Mouse (Mus musculus) heart, embryonic 11.5 days (tissue): ENCODE measurements at regions not wholly inside any gene's neighbourhood (a gene's known extent, or its start where the extent isn't known, plus 50 kb on each side); places are given as distances from the start of the nearest gene placed in this dataset.

Experiments
- ATAC-seq: fragments of 200-750 bp; cut with Nextera tagmentation; replicated peaks from 2 replicates; pipeline ENCODE4 v1.8.0; 2017; ENCODE audit warnings: moderate library complexity; ENCODE audit not compliant: insufficient number of reproducible peaks, low FRiP score, low TSS enrichment
- H3K27ac ChIP-seq: fragments of 300-500 bp; sonication (generic); 2 replicates; pipeline ENCODE4 v1.5.1; 2014; ENCODE audit warnings: mild to moderate bottlenecking, low read depth, low read length
- H3K27me3 ChIP-seq: fragments of 300-500 bp; sonication (generic); 2 replicates; pipeline ENCODE4 v1.6.1; 2014; ENCODE audit warnings: mild to moderate bottlenecking, low read length, mixed read lengths; ENCODE audit not compliant: control insufficient read depth, insufficient read depth
- H3K36me3 ChIP-seq: fragments of 300-500 bp; sonication (generic); 2 replicates; pipeline ENCODE4 v1.6.1; 2014; ENCODE audit warnings: mild to moderate bottlenecking, low read length, moderate library complexity, mixed read lengths; ENCODE audit not compliant: control insufficient read depth, insufficient read depth
- H3K4me1 ChIP-seq: fragments of 300-500 bp; sonication (generic); 2 replicates; pipeline ENCODE4 v1.6.1; 2014; ENCODE audit warnings: low read length; ENCODE audit not compliant: control insufficient read depth, insufficient read depth
- H3K4me2 ChIP-seq: fragments of 300-500 bp; sonication (generic); 2 replicates; pipeline ENCODE4 v1.6.1; 2014; ENCODE audit warnings: mild to moderate bottlenecking, moderate library complexity
- H3K4me3 ChIP-seq: fragments of 300-500 bp; sonication (generic); 2 replicates; pipeline ENCODE4 v1.5.1; 2014; ENCODE audit warnings: low read depth, low read length
- H3K9ac ChIP-seq: fragments of 300-500 bp; sonication (generic); 2 replicates; pipeline ENCODE4 v1.6.1; 2014; ENCODE audit warnings: mild to moderate bottlenecking, low read depth, low read length, moderate library complexity
- H3K9me3 ChIP-seq: fragments of 300-500 bp; sonication (generic); replicated peaks from 2 replicates; pipeline ENCODE4 v1.6.1; 2016; ENCODE audit warnings: low read length; ENCODE audit not compliant: control insufficient read depth
- WGBS: fragments of 180-500 bp; shearing (Covaris S2); extraction: QIAGEN DNeasy Blood & Tissue Kit; methylation state at CpG from one replicate; pipeline ENCODE4 v1.1.7; 2014; ENCODE audit not compliant: insufficient replicate concordance; 5-methylcytosine and 5-hydroxymethylcytosine counted together

DNA sequence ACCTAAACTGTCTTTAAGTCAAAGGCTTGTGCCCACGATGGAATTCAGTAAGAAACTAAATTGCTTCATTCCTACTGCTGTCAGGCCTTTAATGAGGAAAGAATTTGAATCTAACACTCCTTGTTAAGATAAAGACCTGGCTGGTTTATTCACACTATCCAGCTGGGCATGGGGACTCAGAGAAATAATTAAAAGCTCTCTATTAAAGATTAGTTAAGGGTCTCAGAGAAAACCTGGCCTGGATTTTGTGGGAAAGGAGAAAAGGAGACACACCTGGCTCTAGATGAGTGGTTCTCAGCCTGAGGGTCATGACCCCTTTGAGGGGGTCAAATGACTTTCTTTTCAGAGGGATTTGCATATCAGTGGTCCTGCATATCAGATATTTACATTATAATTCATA lies 178.7 kb downstream of the Plpp3 start:
- Histone ChIP-seq H3K9me3 (no peaks in the 10 kb centered on the region), H3K36me3 (no peaks in the 10 kb centered on the region), H3K27ac (no peak overlapping the region), H3K4me3 (no peak overlapping the region), H3K27me3 (no peaks in the 10 kb centered on the region), H3K4me2 (no peak overlapping the region), H3K9ac (no peak overlapping the region), H3K4me1 (peaks cover 3% of the 10 kb centered on the region; the same call in 1 of the 2 replicates)
- 49% methylated on average over 1 of the region's 1 CpGs for WGBS
- ATAC-seq = no peak

DNA sequence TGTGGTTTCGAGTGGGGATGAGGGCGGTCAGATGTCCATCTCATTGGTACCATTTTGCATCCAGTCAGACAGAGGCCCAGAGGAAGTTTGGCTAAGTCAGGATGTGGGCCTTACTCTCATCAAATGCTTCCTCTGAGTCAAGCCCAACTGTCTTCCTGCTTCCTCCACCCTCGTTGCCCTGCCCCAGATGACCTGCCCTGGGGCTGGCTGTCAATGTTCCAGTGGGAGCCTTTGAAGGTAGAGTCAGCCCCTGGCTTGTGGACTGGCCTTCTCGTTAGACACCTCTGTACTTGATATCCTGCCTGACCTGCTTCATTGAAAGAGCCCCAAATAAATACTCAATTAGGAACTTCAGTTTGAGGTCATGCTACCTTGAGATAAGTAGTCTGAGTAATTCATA lies 179.4 kb downstream of the Plpp3 start:
- WGBS = 67% methylated on average over 4 of the region's 4 CpGs
- Histone ChIP-seq H3K9ac (no peak overlapping the region), H3K4me3 (no peak overlapping the region), H3K4me1 (peaks cover 3% of the 10 kb centered on the region; the same call in 1 of the 2 replicates), H3K36me3 (no peaks in the 10 kb centered on the region), H3K27me3 (no peaks in the 10 kb centered on the region), H3K4me2 (no peak overlapping the region), H3K9me3 (no peaks in the 10 kb centered on the region), H3K27ac (no peak overlapping the region)
- no peak for ATAC-seq

DNA sequence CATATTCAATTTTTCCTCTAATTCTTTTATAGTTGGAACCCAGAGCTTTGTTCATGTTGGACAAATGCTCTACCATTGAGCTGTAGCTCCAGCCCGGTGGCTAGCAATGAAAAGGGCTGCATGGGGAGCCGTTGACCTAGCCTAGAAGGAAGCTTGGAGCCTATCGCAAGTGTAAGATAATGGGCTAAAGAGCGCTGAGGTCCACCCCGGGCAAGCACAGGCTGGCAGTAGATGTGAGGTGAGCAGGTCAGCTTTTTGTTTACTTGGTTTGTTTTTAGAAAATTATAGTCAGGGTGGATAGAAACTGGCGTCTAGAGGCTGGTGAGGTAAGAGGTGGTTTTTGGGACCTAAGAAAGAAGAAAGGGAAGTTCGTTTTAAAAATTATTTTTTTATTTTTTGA lies 181.0 kb downstream of the Plpp3 start:
- Histone ChIP-seq H3K4me3 (no peak overlapping the region), H3K9me3 (no peaks in the 10 kb centered on the region), H3K4me2 (no peak overlapping the region), H3K27me3 (no peaks in the 10 kb centered on the region), H3K27ac (no peak overlapping the region), H3K9ac (no peak overlapping the region), H3K36me3 (no peaks in the 10 kb centered on the region), H3K4me1 (peaks cover 3% of the 10 kb centered on the region; the same call in 1 of the 2 replicates)
- ATAC-seq = no peak
- WGBS = 59% methylated on average over 7 of the region's 7 CpGs

DNA sequence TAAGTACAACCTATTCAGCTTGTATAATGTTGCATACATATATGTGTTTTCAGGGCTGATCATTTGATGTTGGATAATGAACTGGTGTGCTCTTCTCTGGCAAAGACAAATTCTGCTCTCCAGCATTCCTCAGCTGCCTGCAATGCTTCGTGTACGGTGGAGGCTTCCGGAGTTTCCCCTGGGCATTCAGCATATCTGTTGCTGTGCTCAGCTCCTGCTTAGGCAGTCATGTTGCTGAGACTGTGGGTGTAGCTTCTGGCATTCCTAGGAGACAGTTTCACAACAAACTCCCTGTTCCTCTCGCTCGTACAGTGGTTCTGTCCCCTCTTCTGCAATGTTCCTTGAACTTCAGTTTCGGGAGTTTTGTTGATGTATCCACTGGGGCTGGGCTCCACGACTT lies 181.7 kb downstream of the Plpp3 start:
- Histone ChIP-seq H3K4me1 (peaks cover 3% of the 10 kb centered on the region; the same call in 1 of the 2 replicates), H3K4me2 (no peak overlapping the region), H3K36me3 (no peaks in the 10 kb centered on the region), H3K4me3 (no peak overlapping the region), H3K9me3 (no peaks in the 10 kb centered on the region), H3K27ac (no peak overlapping the region), H3K9ac (no peak overlapping the region), H3K27me3 (no peaks in the 10 kb centered on the region)
- 45% methylated on average over 7 of the region's 7 CpGs for WGBS
- no peak for ATAC-seq

DNA sequence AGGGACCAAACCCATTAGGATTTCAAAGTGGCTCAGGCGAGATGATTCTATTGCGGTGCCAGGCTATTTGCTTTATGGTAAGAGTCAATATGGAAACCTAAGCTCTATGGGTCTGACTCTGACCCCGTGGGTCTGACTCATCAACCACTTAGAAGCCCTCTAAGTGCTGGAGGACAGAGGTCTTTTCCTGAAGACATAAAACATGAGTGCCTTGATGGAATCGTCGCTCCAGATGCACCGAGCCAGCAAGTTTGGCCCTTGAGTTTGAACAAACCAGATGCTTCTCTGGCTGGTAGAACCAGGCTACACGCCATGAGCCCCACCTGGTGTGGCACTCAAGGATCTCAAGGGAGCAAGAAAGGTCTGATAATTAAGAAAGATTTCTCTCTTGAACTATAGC lies 184.1 kb downstream of the Plpp3 start:
- Histone ChIP-seq H3K27ac (no peak overlapping the region), H3K4me2 (no peak overlapping the region), H3K27me3 (no peaks in the 10 kb centered on the region), H3K4me1 (peaks cover 3% of the 10 kb centered on the region; the same call in 1 of the 2 replicates), H3K4me3 (no peak overlapping the region), H3K9me3 (no peaks in the 10 kb centered on the region), H3K36me3 (no peaks in the 10 kb centered on the region), H3K9ac (no peak overlapping the region)
- ATAC-seq = no peak
- WGBS = 79% methylated on average over 7 of the region's 7 CpGs

DNA sequence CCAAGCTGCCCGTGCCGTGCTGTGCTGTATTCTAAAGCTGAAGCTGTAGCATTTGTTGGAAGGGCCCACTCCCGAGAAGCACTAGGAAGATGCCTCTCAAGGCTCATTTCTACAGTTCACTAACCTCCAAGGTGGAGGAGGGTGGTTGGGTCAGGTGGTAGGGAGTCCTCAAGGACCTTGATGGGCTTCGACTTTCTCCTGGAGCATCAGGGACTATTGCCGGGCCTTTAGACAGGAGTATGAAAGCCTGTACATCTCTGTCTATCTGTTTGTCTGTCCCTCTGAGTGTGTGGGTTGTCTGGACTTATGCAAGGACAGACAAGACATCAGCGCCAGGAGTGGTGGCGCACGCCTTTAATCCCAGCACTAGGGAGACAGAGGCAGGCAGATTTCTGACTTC lies 189.7 kb downstream of the Plpp3 start:
- no peak overlapping the region for H3K27ac ChIP-seq
- H3K4me1 ChIP-seq = no peaks in the 10 kb centered on the region
- H3K9me3 ChIP-seq = no peaks in the 10 kb centered on the region
- 91% methylated on average over 8 of the region's 8 CpGs for WGBS
- no peak for ATAC-seq
- H3K9ac ChIP-seq = no peak overlapping the region
- no peak overlapping the region for H3K4me2 ChIP-seq
- H3K4me3 ChIP-seq = no peak overlapping the region
- H3K27me3 ChIP-seq = no peaks in the 10 kb centered on the region
- H3K36me3 ChIP-seq = no peaks in the 10 kb centered on the region

DNA sequence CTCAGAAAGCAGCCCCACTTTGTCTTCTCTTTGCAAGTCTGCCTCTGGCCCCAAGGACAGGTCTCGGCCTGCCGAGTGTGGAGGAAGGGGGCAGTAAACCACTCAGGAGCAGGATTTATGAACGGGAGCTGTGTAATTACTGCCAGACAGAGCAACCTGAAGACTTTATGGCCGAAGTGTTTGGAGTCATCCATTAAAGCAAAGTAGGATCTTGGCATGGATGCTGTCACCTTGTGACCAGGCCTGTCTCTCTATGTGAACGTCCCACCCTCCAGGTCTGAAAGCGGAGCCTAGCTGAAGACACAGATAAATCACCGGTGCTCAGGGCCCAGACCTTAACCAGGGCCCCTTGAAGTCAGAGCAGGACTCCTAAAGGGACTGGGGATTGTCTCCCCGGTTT lies 190.8 kb downstream of the Plpp3 start:
- H3K27ac ChIP-seq = no peak overlapping the region
- no peak overlapping the region for H3K9ac ChIP-seq
- WGBS = 72% methylated on average over 8 of the region's 8 CpGs
- H3K4me2 ChIP-seq = no peak overlapping the region
- H3K4me1 ChIP-seq = no peaks in the 10 kb centered on the region
- no peaks in the 10 kb centered on the region for H3K9me3 ChIP-seq
- H3K36me3 ChIP-seq = no peaks in the 10 kb centered on the region
- no peak for ATAC-seq
- no peak overlapping the region for H3K4me3 ChIP-seq
- H3K27me3 ChIP-seq = no peaks in the 10 kb centered on the region

DNA sequence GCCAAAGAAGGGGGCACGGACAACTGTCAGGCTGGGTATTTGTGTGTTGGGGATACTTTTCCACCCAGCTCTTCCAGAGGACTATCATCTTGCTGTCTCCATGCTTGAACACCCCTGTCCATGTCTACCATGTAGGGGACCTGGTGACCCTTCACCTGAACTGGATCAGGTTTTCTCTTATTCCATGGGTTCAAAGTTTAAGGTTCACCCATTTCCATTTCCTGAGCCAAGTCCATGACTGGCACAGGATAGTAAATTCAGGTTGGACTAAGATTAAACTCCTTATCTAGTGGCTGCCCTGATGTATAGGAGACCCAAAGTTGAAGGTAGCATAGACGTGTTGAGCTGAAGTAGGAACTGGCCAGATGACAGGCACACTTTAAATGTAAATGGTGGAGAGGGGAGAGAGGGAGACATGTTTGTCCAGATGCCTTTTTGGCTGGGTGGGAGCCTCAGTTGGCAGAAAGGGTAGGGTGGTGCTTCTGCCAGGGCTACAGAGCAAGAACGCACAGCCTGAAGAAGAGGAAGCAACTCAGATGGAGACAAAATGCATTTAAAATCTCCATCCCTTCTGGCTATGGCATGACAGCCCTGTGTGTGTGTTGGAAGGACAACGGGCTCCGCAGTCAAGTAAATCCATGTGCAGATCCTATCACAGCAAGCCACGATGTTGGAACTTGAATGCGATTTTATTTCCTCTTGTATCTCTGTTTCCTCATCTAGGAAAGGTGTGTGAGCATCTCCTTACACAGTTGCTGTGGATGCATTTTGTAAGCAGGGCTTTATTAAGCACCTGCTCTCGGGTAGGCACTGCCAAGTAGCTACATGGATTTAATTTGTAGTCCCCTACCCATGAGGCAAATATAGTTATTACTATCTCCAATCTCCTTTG lies 192.4 kb downstream of the Plpp3 start:
- no peaks in the 10 kb centered on the region for H3K36me3 ChIP-seq
- no peak overlapping the region for H3K27ac ChIP-seq
- H3K4me2 ChIP-seq = no peak overlapping the region
- H3K9ac ChIP-seq = no peak overlapping the region
- ATAC-seq = no peak
- H3K4me3 ChIP-seq = no peak overlapping the region
- 82% methylated on average over 8 of the region's 8 CpGs for WGBS
- H3K9me3 ChIP-seq = no peaks in the 10 kb centered on the region
- no peaks in the 10 kb centered on the region for H3K27me3 ChIP-seq
- no peaks in the 10 kb centered on the region for H3K4me1 ChIP-seq

DNA sequence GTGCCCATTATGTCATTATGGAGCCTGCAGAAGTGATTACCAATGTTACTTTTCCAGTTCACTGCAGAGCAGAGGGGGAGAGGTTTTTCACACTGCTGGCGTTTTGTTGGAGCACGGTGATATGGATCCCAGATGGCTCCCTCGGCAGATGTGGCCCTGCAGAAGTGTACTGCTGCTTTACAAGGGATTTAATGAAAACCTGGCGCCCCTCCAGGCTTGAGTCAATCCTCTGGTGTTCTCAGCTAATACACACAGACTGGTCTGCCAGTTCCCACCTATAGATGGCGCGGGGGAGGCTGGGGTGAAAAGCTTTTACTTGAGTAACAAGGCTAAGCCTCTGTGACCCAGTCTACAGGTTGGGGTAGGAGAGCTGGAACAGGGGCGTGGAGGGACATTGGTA lies 195.2 kb downstream of the Plpp3 start:
- Histone ChIP-seq H3K9ac (no peak overlapping the region), H3K4me3 (no peak overlapping the region), H3K36me3 (no peaks in the 10 kb centered on the region), H3K4me1 (no peaks in the 10 kb centered on the region), H3K27me3 (no peaks in the 10 kb centered on the region), H3K4me2 (no peak overlapping the region), H3K27ac (no peak overlapping the region), H3K9me3 (no peaks in the 10 kb centered on the region)
- 67% methylated on average over 7 of the region's 7 CpGs for WGBS
- ATAC-seq = no peak
